Comparison of ENCODE assay signal across 12 mouse cellular contexts in genomic region chr10:24810639-24811038, GRCm38 (mm10). TPM values are rescaled to one million over a fixed set of nuclear protein-coding genes. Genes with fewer than 3 reads are reported as not detected.
A peak's percentile ranks its signal among the peaks of the same experiment; 100 is the strongest.
DNase-seq lines count a peak whose midpoint lies in the region; ATAC-seq and TF ChIP-seq lines count a peak whose summit lies in the region.
"Had no signal": no experiment of that assay in that cellular context is flagged by ENCODE, and none has a peak within 500 bp of the region (broad histone marks: within the 10 kb centered on the region; RNA-seq: fewer than 3 reads in every experiment).

No protein-coding gene starts in this region.

- no peaks in the 10 kb centered on the region for H3K27me3 ChIP-seq in spleen, adult 2 months (ENCODE audit: control insufficient read depth, insufficient read depth, low read length)
- no peaks in the 10 kb centered on the region for H3K27me3 ChIP-seq in heart, embryonic 11.5 days (ENCODE audit: control insufficient read depth, insufficient read depth, low read length)
- H3K27me3 ChIP-seq in kidney, embryonic 15.5 days = no peaks in the 10 kb centered on the region
- H3K27me3 ChIP-seq in forebrain, embryonic 13.5 days = no peaks in the 10 kb centered on the region
- H3K27me3 ChIP-seq: neural tube, embryonic 12.5 days had no signal

- TF ChIP-seq POLR2A in spleen, adult 2 months (IDR thresholded peaks at IDR 0.05; ENCODE audit: low read depth, low read length) = no peak

- H3K4me2 ChIP-seq in heart, embryonic 11.5 days = no peak overlapping the region
- peak overlapping the region; percentile 25; the same call in 1 of the 2 replicates for H3K4me2 ChIP-seq in kidney, embryonic 15.5 days
- H3K4me2 ChIP-seq in forebrain, embryonic 13.5 days = no peak overlapping the region
- H3K4me2 ChIP-seq: neural tube, embryonic 12.5 days had no signal

- H3K27ac ChIP-seq in spleen, adult 2 months (ENCODE audit: insufficient read depth, low read length) = peak overlapping the region; percentile 23; the same call in 1 of the 2 replicates
- H3K27ac ChIP-seq in heart, embryonic 11.5 days (ENCODE audit: low read depth, low read length) = 0 out of 2 replicates have a peak overlapping the region, but pooled peaks have one; percentile 22
- H3K27ac ChIP-seq in kidney, embryonic 15.5 days = peak overlapping the region; percentile 72
- no peak overlapping the region for H3K27ac ChIP-seq in forebrain, embryonic 13.5 days
- H3K27ac ChIP-seq: neural tube, embryonic 12.5 days had no signal

- H3K9ac ChIP-seq in heart, embryonic 11.5 days (ENCODE audit: low read depth, low read length) = no peak overlapping the region
- H3K9ac ChIP-seq in kidney, embryonic 15.5 days = no peak overlapping the region
- H3K9ac ChIP-seq in forebrain, embryonic 13.5 days = no peak overlapping the region
- H3K9ac ChIP-seq: neural tube, embryonic 12.5 days had no signal

- WGBS in spleen, adult 2 months = 38% methylated on average over 10 of the region's 10 CpGs
- WGBS in heart, embryonic 11.5 days (ENCODE audit: insufficient replicate concordance) = 49% methylated on average over 10 of the region's 10 CpGs
- 32% methylated on average over 10 of the region's 10 CpGs for WGBS in kidney, embryonic 15.5 days
- WGBS in forebrain, embryonic 13.5 days = 71% methylated on average over 10 of the region's 10 CpGs

- H3K36me3 ChIP-seq in spleen, adult 2 months (ENCODE audit: control insufficient read depth, insufficient read depth, low read length) = no peaks in the 10 kb centered on the region
- H3K36me3 ChIP-seq in heart, embryonic 11.5 days (ENCODE audit: control insufficient read depth, insufficient read depth, low read length) = no peaks in the 10 kb centered on the region
- no peaks in the 10 kb centered on the region for H3K36me3 ChIP-seq in kidney, embryonic 15.5 days
- H3K36me3 ChIP-seq in forebrain, embryonic 13.5 days (ENCODE audit: poor library complexity, severe bottlenecking) = no peaks in the 10 kb centered on the region
- H3K36me3 ChIP-seq: neural tube, embryonic 12.5 days had no signal

- ATAC-seq in heart, embryonic 11.5 days (replicated peaks; ENCODE audit: insufficient number of reproducible peaks, low FRiP score, low TSS enrichment) = no peak
- no peak for ATAC-seq in kidney, embryonic 15.5 days (replicated peaks; ENCODE audit: low FRiP score)
- ATAC-seq in forebrain, embryonic 13.5 days = no peak
- ATAC-seq: intestine, embryonic 16.5 days had no signal

- H3K4me3 ChIP-seq in spleen, adult 2 months (ENCODE audit: extremely low read depth, insufficient read depth, insufficient read length) = no peak overlapping the region
- H3K4me3 ChIP-seq in heart, embryonic 11.5 days (ENCODE audit: low read depth, low read length) = no peak overlapping the region
- H3K4me3 ChIP-seq in kidney, embryonic 15.5 days (replicated peaks) = no peak overlapping the region
- H3K4me3 ChIP-seq in forebrain, embryonic 13.5 days = no peak overlapping the region
- H3K4me3 ChIP-seq: neural tube, embryonic 12.5 days had no signal

- no peak for DNase-seq in spleen, adult 2 months (ENCODE audit: low read depth in 1 of 2, low spot score in 2 of 2)
- no peak for DNase-seq in spleen, adult 18-20 months
- no peak for DNase-seq in right cerebral cortex, postnatal 4 days
- no peak for DNase-seq in layer of hippocampus, adult 8-10 months (ENCODE audit: low spot score in 2 of 2)
- DNase-seq in spleen, postnatal 10 days (ENCODE audit: low spot score in 2 of 2) = no peak
- DNase-seq: adrenal gland, postnatal 25 days; cerebellum, postnatal 25 days had no signal

- H3K9me3 ChIP-seq in heart, embryonic 11.5 days (replicated peaks; ENCODE audit: control insufficient read depth, low read length) = no peaks in the 10 kb centered on the region
- H3K9me3 ChIP-seq in kidney, embryonic 15.5 days (replicated peaks) = no peaks in the 10 kb centered on the region
- no peaks in the 10 kb centered on the region for H3K9me3 ChIP-seq in forebrain, embryonic 13.5 days (replicated peaks)
- H3K9me3 ChIP-seq: neural tube, embryonic 12.5 days had no signal

- TF ChIP-seq CTCF in spleen, adult 2 months (IDR thresholded peaks at IDR 0.05; ENCODE audit: extremely low read depth, insufficient read depth, insufficient read length, insufficient replicate concordance) = no peak

- no peaks in the 10 kb centered on the region; the same call in 1 of the 2 replicates for H3K4me1 ChIP-seq in spleen, adult 2 months (ENCODE audit: control insufficient read depth, insufficient read depth, insufficient read length)
- H3K4me1 ChIP-seq in heart, embryonic 11.5 days (ENCODE audit: control insufficient read depth, insufficient read depth, low read length) = no peaks in the 10 kb centered on the region
- peaks cover 11% of the 10 kb centered on the region for H3K4me1 ChIP-seq in kidney, embryonic 15.5 days
- H3K4me1 ChIP-seq in forebrain, embryonic 13.5 days = no peaks in the 10 kb centered on the region
- H3K4me1 ChIP-seq: neural tube, embryonic 12.5 days had no signal

RNA-seq across cellular contexts. Expression of gene Enpp3, which starts 32.0 kb away (rescaled TPM):
- 0.19 and 0.28 TPM in 2 replicates for polyA plus RNA-seq in spleen, adult 2 months (2012; rRNA removed)
- polyA plus RNA-seq in heart, embryonic 11.5 days (2014; fragmentation: Nextera tagmentation; extraction: Ambion mirVana) = 2.0 and 2.1 TPM in 2 replicates
- 3.7 and 6.4 TPM in 2 replicates for polyA plus RNA-seq in kidney, embryonic 15.5 days (2015; fragmentation: Nextera tagmentation; extraction: Ambion mirVana)
- under 1 TPM; 0.51 to 0.89 (median 0.78) TPM for total RNA-seq in layer of hippocampus, adult 8-10 months (2022)
- polyA plus RNA-seq in forebrain, embryonic 13.5 days (2015; fragmentation: Nextera tagmentation; extraction: Ambion mirVana) = 2.8 TPM in 2 replicates

RNA-seq across cellular contexts. Expression of gene Med23, which starts 59.1 kb away (rescaled TPM):
- polyA plus RNA-seq in spleen, adult 2 months (2012; rRNA removed) = 12.6 and 14.4 TPM in 2 replicates
- 17.7 and 18.4 TPM in 2 replicates for polyA plus RNA-seq in heart, embryonic 11.5 days (2014; fragmentation: Nextera tagmentation; extraction: Ambion mirVana)
- 22.3 and 23.3 TPM in 2 replicates for polyA plus RNA-seq in kidney, embryonic 15.5 days (2015; fragmentation: Nextera tagmentation; extraction: Ambion mirVana)
- 10 to 100 TPM; 35.6 to 43.2 (median 38.1) TPM for total RNA-seq in layer of hippocampus, adult 8-10 months (2022)
- 27.9 and 28.8 TPM in 2 replicates for polyA plus RNA-seq in forebrain, embryonic 13.5 days (2015; fragmentation: Nextera tagmentation; extraction: Ambion mirVana)
